Mouse (Mus musculus) neutrophil, adult 65 days (primary cell): Measurements from ENCODE around the gene Wnt16. TPM values are rescaled to one million over a fixed set of nuclear protein-coding genes. Genes with fewer than 3 reads are reported as not detected.

Source experiments
- total RNA-seq: library from RNA; stranded (reverse); gene quantifications from 2 replicates; pipeline ENCODE4 v1.2.4, GENCODE M21; 2023

The Wnt16 gene
- not detected in 2 replicates for total RNA-seq

DNA sequence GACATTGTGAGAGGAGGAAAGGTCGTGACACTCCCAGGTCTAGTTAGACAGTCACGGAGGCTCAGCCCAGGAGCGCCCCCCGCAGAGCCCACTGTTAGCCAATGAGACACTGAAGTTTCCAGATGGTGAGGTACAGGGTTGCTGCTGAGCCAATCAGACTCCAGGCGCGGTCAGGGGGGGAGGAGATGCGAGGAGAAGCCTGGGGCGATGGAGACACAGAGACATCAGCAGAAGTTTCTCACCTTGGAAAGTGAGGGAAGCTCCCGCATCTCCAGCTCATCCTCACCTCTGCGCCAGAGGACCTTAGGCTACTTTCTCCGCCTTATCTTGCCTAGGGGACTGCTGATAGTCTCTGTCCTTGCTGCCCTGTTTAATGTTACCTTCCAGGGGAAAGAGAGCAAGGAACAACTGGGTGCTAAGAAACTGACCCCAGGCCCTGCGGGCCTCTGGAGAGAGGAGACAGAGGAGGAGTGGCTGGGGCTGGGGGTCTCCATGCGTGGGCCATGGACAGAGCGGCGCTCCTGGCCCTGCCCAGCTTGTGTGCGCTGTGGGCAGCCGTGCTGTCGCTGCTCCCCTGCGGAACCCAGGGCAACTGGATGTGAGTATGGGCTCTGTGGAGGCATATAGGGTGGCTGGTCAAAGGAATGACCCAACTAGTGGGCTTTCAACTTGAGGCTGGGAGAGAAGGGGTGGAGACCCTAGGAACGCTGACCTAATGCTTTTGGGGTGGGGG is at the start of gene Wnt16:
Gene Wnt16 (plus strand): TSS at position 224 of the 733 bp plus-strand sequence.

Other genes starting within 250 kb of the Wnt16 start
- 9.8 and 11.2 TPM in 2 replicates for gene Fam3c, start 68.0 kb downstream of the Wnt16 start, total RNA-seq